Mouse (Mus musculus) testis, adult 2 months (tissue): ENCODE measurements around the gene Neurl4. TPM values are rescaled to one million over a fixed set of nuclear protein-coding genes. Genes with fewer than 3 reads are reported as not detected.
A peak's percentile ranks its signal among the peaks of the same experiment; 100 is the strongest.

Experiments used
- H3K27ac ChIP-seq: fragments of 200-500 bp; 2 replicates; pipeline ENCODE4 v1.5.1; 2012; ENCODE audit warnings: low read depth, low read length; ENCODE audit not compliant: control insufficient read depth, insufficient read depth
- H3K27me3 ChIP-seq: fragments of 200-500 bp; 2 replicates; pipeline ENCODE4 v1.6.1; 2012; ENCODE audit warnings: mild to moderate bottlenecking, low read length, moderate library complexity; ENCODE audit not compliant: control insufficient read depth, insufficient read depth
- H3K36me3 ChIP-seq: fragments of 200-500 bp; 2 replicates; pipeline ENCODE4 v1.6.1; 2012; ENCODE audit warnings: mild to moderate bottlenecking, low read length; ENCODE audit not compliant: control insufficient read depth, insufficient read depth
- H3K4me1 ChIP-seq: fragments of 200-500 bp; 2 replicates; pipeline ENCODE4 v1.6.1; 2012; ENCODE audit warnings: low read length; ENCODE audit not compliant: control insufficient read depth, insufficient read depth
- H3K4me3 ChIP-seq: fragments of 200-500 bp; 2 replicates; pipeline ENCODE4 v1.5.1; 2012; ENCODE audit warnings: low read depth, mild to moderate bottlenecking, low read length, moderate library complexity, mixed read lengths; ENCODE audit not compliant: control insufficient read depth
- CTCF ChIP-seq: fragments of 200-500 bp; IDR thresholded peaks from 2 replicates; pipeline ENCODE4 v1.5.1; 2012; ENCODE audit warnings: low read depth, mild to moderate bottlenecking, inconsistent platforms, low read length, moderate library complexity; ENCODE audit not compliant: control insufficient read depth, insufficient read depth, insufficient replicate concordance
- POLR2A ChIP-seq: fragments of 200-500 bp; IDR thresholded peaks from 2 replicates; pipeline ENCODE4 v1.6.1; 2012; ENCODE audit warnings: low read depth, mild to moderate bottlenecking, inconsistent platforms, low read length, moderate library complexity; ENCODE audit not compliant: control insufficient read depth
- polyA plus RNA-seq: library from polyadenylated mRNA; depleted of rRNA; stranded (reverse); fragments of >200 nt; gene quantifications from 2 replicates; pipeline ENCODE4 v1.2.3, GENCODE M21; 2012

The Neurl4 gene
- polyA plus RNA-seq, 1 experiment = 57.7 TPM

DNA sequence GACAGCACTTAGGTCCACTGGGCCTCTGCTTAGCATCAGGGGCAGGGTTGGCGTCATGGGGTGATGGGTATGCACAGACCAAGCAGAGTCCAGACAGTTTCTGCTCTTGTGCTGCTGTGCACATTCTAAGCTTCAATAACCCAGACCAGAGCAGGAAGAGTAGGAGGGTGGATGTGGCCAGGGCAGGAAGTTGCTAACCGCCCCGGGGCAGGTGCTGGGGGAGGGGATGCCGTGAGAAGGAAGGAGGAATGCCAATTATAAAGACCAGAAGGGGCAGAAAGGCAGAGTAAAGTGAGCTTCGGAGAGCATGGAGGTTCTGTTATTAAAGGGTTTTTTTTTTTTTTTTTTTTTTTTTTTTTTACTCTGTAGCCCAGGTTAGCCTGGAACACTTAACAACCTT, 6.2 kb upstream of the Neurl4 start:
- Histone ChIP-seq H3K27me3 (no peaks in the 10 kb centered on the region), H3K4me3 (no peak overlapping the region), H3K36me3 (no peaks in the 10 kb centered on the region), H3K4me1 (no peaks in the 10 kb centered on the region), H3K27ac (no peak overlapping the region)
- TF ChIP-seq CTCF (no peak), POLR2A (no peak)

DNA sequence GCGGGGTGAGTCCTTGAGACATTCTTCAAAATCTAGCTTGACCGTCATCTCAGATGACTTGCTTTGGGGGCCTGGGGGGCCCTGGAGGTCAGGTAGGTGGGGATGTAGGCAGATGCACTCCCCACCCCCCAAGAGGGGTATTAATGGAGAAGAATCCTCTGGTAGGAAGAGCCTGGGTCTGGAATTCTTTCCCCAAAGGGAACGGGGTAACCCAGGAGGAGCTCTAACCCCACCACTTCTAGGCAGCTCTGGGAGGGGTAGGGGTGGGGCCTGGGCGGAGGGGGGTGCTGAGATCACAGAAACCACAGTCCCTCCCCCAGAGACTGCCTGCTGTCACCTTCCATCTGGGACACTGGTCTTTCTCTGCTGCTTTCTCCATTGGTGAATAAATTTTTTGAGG, 5.6 kb upstream of the Neurl4 start, which contains the start of gene Acap1:
Acap1 (minus strand) TSS at position 249 of the 400 bp plus-strand sequence.
- Histone ChIP-seq H3K4me3 (no peak within 1 kb of the TSS), H3K36me3 (no peaks in the 10 kb centered on the region), H3K27me3 (no peaks in the 10 kb centered on the region), H3K27ac (no peak within 1 kb of the TSS), H3K4me1 (peaks cover 1% of the 10 kb centered on the region)
- no peak for TF ChIP-seq POLR2A
- TF ChIP-seq CTCF = no peak

GRCm38 (mm10) chr11:69899870-69900269, 1.0 kb upstream of the Neurl4 start:
- H3K4me1 ChIP-seq = peaks cover 6% of the 10 kb centered on the region
- H3K4me3 ChIP-seq = peak overlapping the region; percentile 82
- no peak overlapping the region for H3K27ac ChIP-seq
- H3K27me3 ChIP-seq = no peaks in the 10 kb centered on the region
- no peaks in the 10 kb centered on the region; the same call in none of the 2 replicates for H3K36me3 ChIP-seq
- TF ChIP-seq POLR2A (no peak), CTCF (no peak)

DNA sequence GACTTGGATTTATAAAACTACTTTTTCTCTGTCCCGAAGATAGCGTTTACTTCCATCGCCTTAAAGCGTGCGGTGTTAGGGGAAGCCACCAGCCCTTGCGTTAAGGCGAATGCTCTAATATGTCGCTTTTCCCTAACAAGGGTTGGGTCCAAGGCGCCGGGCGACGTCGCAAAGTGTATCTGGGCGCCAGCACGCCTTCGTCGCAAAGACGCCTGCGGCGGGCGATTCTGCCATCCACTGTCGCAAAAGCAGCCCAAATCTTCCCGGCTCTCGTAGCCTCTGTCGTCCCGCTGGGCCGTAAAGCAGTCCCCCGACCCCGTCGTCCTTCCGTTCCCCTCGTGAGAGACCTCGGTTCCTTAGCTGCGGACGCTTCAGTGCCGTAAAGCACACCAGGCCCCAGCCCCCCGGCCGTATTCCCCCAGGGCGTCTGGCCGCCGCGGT, 554 bp downstream of the Neurl4 start:
- peak; percentile 80 for TF ChIP-seq POLR2A
- TF ChIP-seq CTCF = no peak
- Histone ChIP-seq H3K27me3 (no peaks in the 10 kb centered on the region), H3K27ac (peak overlapping the region; percentile 90), H3K36me3 (no peaks in the 10 kb centered on the region; the same call in none of the 2 replicates), H3K4me3 (peak overlapping the region; percentile 83), H3K4me1 (peaks cover 6% of the 10 kb centered on the region)

DNA sequence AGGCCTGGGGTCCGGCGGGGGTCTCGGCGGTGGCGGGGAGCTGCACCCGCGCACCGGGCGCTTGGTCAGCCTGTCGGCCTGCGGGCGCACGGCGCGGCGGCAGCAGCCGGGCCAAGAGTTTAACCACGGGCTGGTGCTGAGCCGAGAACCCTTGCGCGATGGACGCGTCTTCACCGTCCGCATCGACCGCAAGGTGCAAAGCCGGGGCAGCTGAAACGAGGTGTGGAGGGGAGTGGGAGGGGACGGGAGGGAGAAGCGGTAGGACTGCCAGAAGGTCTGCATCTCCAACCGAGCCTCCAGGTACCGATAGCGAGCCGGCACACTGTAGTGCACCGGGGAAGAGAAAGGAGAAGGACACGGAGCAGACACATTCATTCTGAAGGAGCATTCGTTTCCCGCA, 1.1 kb downstream of the Neurl4 start:
- Histone ChIP-seq H3K36me3 (peaks cover 1% of the 10 kb centered on the region), H3K4me3 (peak overlapping the region; percentile 83), H3K27ac (peak overlapping the region; percentile 21), H3K27me3 (no peaks in the 10 kb centered on the region), H3K4me1 (peaks cover 6% of the 10 kb centered on the region)
- no peak for TF ChIP-seq POLR2A
- TF ChIP-seq CTCF = no peak

DNA sequence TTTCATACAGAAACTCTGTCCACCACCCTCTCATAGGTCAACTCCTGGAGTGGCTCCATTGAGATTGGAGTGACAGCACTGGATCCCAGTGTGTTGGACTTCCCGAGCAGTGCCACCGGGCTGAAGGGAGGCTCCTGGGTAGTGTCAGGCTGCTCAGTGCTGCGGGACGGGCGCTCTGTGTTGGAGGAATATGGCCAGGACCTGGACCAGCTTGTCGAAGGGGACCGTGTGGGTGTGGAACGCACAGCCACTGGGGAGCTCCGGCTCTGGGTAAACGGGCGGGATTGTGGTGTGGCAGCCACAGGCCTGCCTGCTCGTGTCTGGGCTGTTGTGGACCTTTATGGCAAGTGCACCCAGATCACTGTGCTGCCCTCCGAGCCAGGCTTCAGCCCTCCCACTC, 2.1 kb downstream of the Neurl4 start:
- H3K4me1 ChIP-seq = peaks cover 6% of the 10 kb centered on the region
- peak overlapping the region; percentile 83 for H3K4me3 ChIP-seq
- H3K27me3 ChIP-seq = no peaks in the 10 kb centered on the region
- H3K36me3 ChIP-seq = peaks cover 4% of the 10 kb centered on the region
- TF ChIP-seq POLR2A (no peak), CTCF (no peak)
- H3K27ac ChIP-seq = no peak overlapping the region

GRCm38 (mm10) chr11:69904311-69904710, 3.4 kb downstream of the Neurl4 start:
- no peak overlapping the region for H3K4me3 ChIP-seq
- TF ChIP-seq CTCF (no peak), POLR2A (no peak)
- peaks cover 4% of the 10 kb centered on the region for H3K36me3 ChIP-seq

DNA sequence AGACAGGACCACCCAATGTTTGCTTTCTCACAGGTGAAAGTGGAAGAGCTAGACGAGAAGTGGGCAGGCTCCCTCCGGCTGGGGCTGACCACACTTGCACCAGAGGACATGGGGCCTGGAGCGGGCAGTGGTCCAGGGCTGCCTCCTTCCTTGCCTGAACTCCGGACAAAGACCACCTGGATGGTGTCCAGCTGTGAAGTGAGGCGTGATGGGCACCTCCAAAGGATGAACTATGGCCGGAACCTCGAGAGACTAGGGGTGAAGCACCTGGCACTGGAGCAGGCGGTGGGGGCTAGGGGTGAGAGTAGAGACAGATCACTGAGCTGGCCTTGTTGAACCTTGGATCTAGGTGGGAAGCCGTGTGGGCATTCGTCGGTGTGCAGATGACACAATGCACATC, 7.8 kb downstream of the Neurl4 start:
- no peak overlapping the region for H3K4me3 ChIP-seq
- peaks cover 6% of the 10 kb centered on the region for H3K36me3 ChIP-seq
- H3K27me3 ChIP-seq = no peaks in the 10 kb centered on the region
- TF ChIP-seq POLR2A = no peak
- TF ChIP-seq CTCF = no peak
- H3K27ac ChIP-seq = no peak overlapping the region
- H3K4me1 ChIP-seq = peaks cover 5% of the 10 kb centered on the region

More at GRCm38 (mm10) chr11:69904311-69904710, 3.4 kb downstream of the Neurl4 start:
- Histone ChIP-seq H3K27ac (no peak overlapping the region), H3K4me1 (peaks cover 6% of the 10 kb centered on the region), H3K27me3 (no peaks in the 10 kb centered on the region)
